Mouse (Mus musculus): Measurements from ENCODE around the gene Gm20883.
"Not testable (repeated sequence)": the region's sequence is repeated elsewhere in the genome, so short reads cannot be mapped to it uniquely, and the experiment has no call there.

Gene Gm20883

DNA sequence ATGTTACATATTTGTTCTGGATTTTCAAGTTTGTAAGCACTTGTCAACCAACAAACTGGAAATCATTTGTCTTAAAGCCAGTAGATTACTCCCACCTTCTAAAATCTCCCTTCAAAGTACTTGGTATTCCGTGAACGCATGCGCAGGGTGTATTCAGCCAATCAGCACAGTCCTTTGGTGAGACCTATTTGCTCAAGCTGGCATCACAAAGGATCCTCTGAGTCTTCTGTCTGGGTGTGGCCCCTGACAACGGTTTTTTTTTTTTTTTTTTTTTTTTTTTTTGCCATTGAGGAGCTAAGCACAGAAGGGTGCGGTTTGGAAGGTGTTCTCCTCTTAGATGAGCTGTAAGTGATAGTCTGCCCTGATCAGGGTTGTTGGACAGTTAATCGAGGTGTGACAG, at the start of gene Gm20883:
TSS of gene Gm20883 (plus strand) at position 301 of the 400 bp plus-strand sequence.
- not testable (repeated sequence) for DNase-seq

Data from lung, postnatal 36 days (tissue).